ENCODE assay signal across 21 mouse cellular contexts in genomic region chr4:101230621-101231020, GRCm38 (mm10). TPM values are rescaled to one million over a fixed set of nuclear protein-coding genes. Genes with fewer than 3 reads are reported as not detected.
DNase-seq lines count a peak whose midpoint lies in the region; ATAC-seq lines count a peak whose summit lies in the region.
"Had no signal": no experiment of that assay in that cellular context is flagged by ENCODE, and none has a peak within 500 bp of the region (broad histone marks: within the 10 kb centered on the region; RNA-seq: fewer than 3 reads in every experiment).

No protein-coding gene starts in this region.

- H3K9ac ChIP-seq in heart, embryonic 12.5 days, result no peak overlapping the region
- H3K9ac ChIP-seq in kidney, embryonic 16.5 days (replicated peaks; ENCODE audit: low read length), result no peak overlapping the region
- H3K9ac ChIP-seq: embryonic facial prominence, embryonic 13.5 days; embryonic facial prominence, embryonic 15.5 days; forebrain, embryonic 13.5 days; forebrain, embryonic 15.5 days; forebrain, postnatal 0 days had no signal

- no peak for ATAC-seq in heart, embryonic 12.5 days (ENCODE audit: insufficient number of reproducible peaks, low FRiP score)
- no peak for ATAC-seq in kidney, embryonic 16.5 days (ENCODE audit: low FRiP score, low TSS enrichment)
- ATAC-seq: forebrain, embryonic 13.5 days; forebrain, embryonic 15.5 days; forebrain, postnatal 0 days had no signal

- DNase-seq in heart, adult 11 months, result peak; percentile 90
- DNase-seq in fat pad, adult 2 months (ENCODE audit: extremely low read depth, low read depth, low spot score), result peak; percentile 67
- peak; percentile 38 for DNase-seq in gonadal fat pad, adult 2 months (ENCODE audit: low read depth)
- DNase-seq: adrenal gland, adult 2 months; adrenal gland, postnatal 10 days; adrenal gland, postnatal 25 days; cerebellum, adult 11 months; cerebellum, adult 18-20 months; cerebellum, adult 8-10 months; cerebellum, adult 9-11 months; cerebellum, postnatal 14 days; cerebellum, postnatal 36 days; embryo, embryonic 11 days; forebrain, postnatal 0 days had no signal

- H3K4me2 ChIP-seq in heart, embryonic 12.5 days, result no peak overlapping the region
- H3K4me2 ChIP-seq in kidney, embryonic 16.5 days (replicated peaks; ENCODE audit: low read depth, low read length), result no peak overlapping the region
- H3K4me2 ChIP-seq: embryonic facial prominence, embryonic 13.5 days; embryonic facial prominence, embryonic 15.5 days; forebrain, embryonic 13.5 days; forebrain, embryonic 15.5 days had no signal

- 79% methylated on average over 2 of the region's 2 CpGs for WGBS in heart, embryonic 12.5 days
- WGBS in kidney, embryonic 16.5 days, result 95% methylated on average over 2 of the region's 2 CpGs

- no peak overlapping the region for H3K4me3 ChIP-seq in heart, embryonic 12.5 days
- no peak overlapping the region for H3K4me3 ChIP-seq in kidney, embryonic 16.5 days (ENCODE audit: low read length)
- H3K4me3 ChIP-seq: embryonic facial prominence, embryonic 13.5 days; embryonic facial prominence, embryonic 15.5 days; erythroblast, embryonic 14.5 days; forebrain, embryonic 13.5 days; forebrain, embryonic 15.5 days had no signal

- peaks cover 16% of the 10 kb centered on the region for H3K4me1 ChIP-seq in heart, embryonic 12.5 days (replicated peaks)
- H3K4me1 ChIP-seq in kidney, embryonic 16.5 days (ENCODE audit: insufficient read depth, low read length), result peaks cover 21% of the 10 kb centered on the region
- H3K4me1 ChIP-seq: forebrain, embryonic 13.5 days; forebrain, embryonic 15.5 days had no signal

- no peak overlapping the region for H3K27ac ChIP-seq in heart, embryonic 12.5 days (ENCODE audit: poor library complexity, severe bottlenecking)
- H3K27ac ChIP-seq in kidney, embryonic 16.5 days (ENCODE audit: low read length), result no peak overlapping the region
- H3K27ac ChIP-seq: embryonic facial prominence, embryonic 13.5 days; embryonic facial prominence, embryonic 15.5 days; forebrain, embryonic 13.5 days; forebrain, embryonic 15.5 days had no signal

- no peaks in the 10 kb centered on the region for H3K9me3 ChIP-seq in heart, embryonic 12.5 days (replicated peaks)
- H3K9me3 ChIP-seq in kidney, embryonic 16.5 days (ENCODE audit: low read length), result peaks cover 4% of the 10 kb centered on the region; the same call in 1 of the 2 replicates
- H3K9me3 ChIP-seq: embryonic facial prominence, embryonic 13.5 days; embryonic facial prominence, embryonic 15.5 days; forebrain, embryonic 13.5 days; forebrain, embryonic 15.5 days had no signal

- H3K36me3 ChIP-seq in heart, embryonic 12.5 days, result 0 out of 2 replicates have a peak, but pooled peaks cover 2% of the 10 kb centered on the region
- no peaks in the 10 kb centered on the region for H3K36me3 ChIP-seq in kidney, embryonic 16.5 days (ENCODE audit: insufficient read depth, low read length)
- H3K36me3 ChIP-seq: embryonic facial prominence, embryonic 13.5 days; embryonic facial prominence, embryonic 15.5 days; forebrain, embryonic 15.5 days had no signal

- no peaks in the 10 kb centered on the region for H3K27me3 ChIP-seq in heart, embryonic 12.5 days (replicated peaks)
- H3K27me3 ChIP-seq in kidney, embryonic 16.5 days (ENCODE audit: insufficient read depth, low read length), result no peaks in the 10 kb centered on the region
- H3K27me3 ChIP-seq: embryonic facial prominence, embryonic 13.5 days; embryonic facial prominence, embryonic 15.5 days; forebrain, embryonic 13.5 days; forebrain, embryonic 15.5 days had no signal

RNA-seq across cellular contexts. Expression of gene Jak1, which starts 34.5 kb away (rescaled TPM):
- polyA plus RNA-seq in heart, embryonic 12.5 days (2016; fragmentation: Nextera tagmentation; extraction: Ambion mirVana), result 69.1 and 77.0 TPM in 2 replicates
- polyA plus RNA-seq in gonadal fat pad, adult 2 months (2012; rRNA removed), result 45.6 and 49.4 TPM in 2 replicates
- 104 TPM in 2 replicates for polyA plus RNA-seq in kidney, embryonic 16.5 days (2015; fragmentation: Nextera tagmentation; extraction: Ambion mirVana)

Comparison
In these comparisons a context has a peak if more than half of its experiments do, and no peak if none do; other contexts are left out.
1. DNase-seq: peak in every context shown above with its lines; median percentile 90 in heart, adult 11 months; 67 in fat pad, adult 2 months; 38 in gonadal fat pad, adult 2 months.